Mouse (Mus musculus) cerebellum, adult 9-11 months (tissue): Measurements from ENCODE around the gene Serhl.
"Not testable (repeated sequence)": the region's sequence is repeated elsewhere in the genome, so short reads cannot be mapped to it uniquely, and the experiment has no call there.

Experiments used
- DNase-seq: peaks from one replicate; pipeline ENCODE4 v3.0.0; 2022

Gene Serhl

DNA sequence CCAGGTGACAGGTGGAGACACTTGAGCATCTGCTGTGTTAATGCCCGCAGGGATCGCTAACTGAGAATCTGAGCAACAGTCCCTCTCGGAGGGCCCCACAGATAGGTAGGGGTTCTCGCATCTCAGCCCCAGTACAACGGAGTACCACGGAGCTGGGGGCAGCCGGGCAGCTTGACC, at the start of gene Serhl:
Gene Serhl, plus strand, starts transcription at position 78 of the 177 bp plus-strand sequence.
- no peak for DNase-seq

DNA sequence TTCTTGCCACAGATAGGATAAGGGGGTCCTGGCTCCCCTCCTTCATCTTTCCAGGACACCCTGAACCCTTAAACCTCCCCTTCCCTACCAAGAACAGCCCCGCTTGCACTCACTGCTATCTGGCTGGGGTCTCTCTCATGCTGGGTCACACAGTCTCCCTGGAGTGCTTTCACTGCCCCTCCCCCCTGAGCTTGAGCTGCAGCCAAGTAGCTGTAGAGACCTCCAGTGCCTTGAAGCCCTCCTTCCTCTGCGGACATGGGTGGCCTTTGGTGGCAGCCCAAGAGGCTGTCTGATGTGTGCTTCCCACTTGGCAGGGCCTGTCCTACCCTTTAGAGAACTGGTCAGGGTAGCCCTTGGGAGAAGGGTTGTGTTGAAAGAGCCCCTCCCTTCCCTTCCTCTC, 49.1 kb upstream of the Serhl start:
- no peak for DNase-seq

DNA sequence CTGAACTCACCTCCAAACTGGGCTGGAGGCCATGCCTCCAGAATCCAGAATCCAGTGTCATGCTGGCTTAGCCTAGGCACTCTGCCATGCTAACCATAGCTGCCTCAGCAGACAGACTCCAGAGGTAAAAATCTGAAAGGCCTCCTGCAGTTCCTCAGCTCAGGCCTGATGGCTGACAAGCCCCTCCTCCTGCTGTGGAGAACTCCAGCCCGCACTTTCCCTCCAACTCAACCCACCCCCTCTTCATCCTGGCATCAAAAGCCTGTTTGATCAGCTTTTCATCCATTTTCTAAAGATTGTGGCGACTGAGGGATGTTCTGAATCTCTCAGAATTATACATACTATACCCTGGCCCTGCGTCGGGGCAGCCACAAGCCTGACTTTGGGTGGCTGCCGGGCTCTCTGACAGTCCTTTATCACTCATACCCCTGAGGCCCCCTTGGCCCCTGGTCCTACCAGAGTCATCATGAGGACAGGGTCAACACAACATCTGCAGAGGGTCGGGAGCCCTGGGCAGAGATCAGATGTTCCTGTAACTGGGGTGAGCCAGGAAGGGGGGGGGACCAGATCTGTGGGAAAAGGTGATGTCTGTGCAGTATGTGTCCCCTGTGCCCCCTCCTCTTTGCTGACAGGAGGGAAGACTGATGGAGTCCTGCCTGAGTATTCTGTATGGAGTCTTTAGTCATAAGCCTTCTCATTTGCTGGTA, 46.5 kb upstream of the Serhl start:
- DNase-seq = no peak

DNA sequence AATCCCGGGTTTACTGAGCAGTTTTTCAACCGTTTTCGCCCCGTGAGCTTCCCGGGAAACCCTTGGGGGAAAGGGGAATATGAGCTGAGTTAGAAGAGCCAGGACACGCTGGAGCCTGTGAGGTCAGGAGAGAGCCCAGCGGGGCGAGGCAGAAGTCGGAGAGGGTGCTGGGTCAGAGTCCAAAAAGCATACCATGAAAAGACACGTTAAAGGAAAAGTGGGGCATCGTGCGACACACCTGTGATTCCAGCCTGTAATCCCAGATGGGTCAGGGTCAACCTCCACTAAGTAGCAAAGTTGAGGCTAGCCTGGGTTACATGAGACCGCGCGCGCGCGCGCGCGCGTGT, 46.0 kb upstream of the Serhl start:
- no peak for DNase-seq

DNA sequence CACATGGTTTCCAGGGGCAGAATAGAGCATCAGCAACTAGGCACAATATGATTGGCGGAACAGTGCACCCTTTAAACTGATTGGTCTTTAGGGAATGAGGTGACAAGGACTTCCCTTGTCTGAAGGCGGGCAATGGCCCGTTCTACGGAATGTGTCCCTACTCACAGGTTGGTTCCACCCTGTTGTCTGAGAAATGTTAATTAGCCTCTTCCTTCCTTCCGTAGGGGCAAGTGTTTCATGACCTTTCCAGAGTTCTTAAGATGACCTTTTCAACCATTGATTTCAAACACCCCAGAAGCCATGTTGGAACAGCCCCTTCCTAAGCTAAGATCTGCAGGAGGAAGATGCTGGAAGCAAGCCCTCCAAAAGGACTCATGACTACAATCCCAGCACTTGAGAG, 43.7 kb upstream of the Serhl start:
- DNase-seq = not testable (repeated sequence)

DNA sequence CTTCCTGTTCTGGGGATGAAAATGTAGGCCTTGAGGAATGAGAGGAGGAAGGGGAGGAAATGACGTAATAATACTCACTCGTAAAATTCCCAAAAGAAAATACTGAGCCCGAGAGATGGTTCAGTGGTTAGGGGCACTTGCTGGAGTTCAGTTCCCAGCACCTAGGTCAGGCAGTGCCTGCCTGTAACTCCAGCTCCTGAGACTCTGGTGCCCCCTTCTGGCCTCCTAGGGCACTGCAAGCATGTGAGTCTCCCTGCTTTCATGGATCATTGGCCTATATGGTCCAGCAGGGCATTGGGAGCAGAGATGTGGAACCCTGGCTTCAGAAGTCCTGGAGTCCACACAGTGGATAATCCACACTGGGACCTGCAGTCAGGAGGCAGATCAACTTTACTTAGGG, 43.0 kb upstream of the Serhl start:
- DNase-seq = no peak

DNA sequence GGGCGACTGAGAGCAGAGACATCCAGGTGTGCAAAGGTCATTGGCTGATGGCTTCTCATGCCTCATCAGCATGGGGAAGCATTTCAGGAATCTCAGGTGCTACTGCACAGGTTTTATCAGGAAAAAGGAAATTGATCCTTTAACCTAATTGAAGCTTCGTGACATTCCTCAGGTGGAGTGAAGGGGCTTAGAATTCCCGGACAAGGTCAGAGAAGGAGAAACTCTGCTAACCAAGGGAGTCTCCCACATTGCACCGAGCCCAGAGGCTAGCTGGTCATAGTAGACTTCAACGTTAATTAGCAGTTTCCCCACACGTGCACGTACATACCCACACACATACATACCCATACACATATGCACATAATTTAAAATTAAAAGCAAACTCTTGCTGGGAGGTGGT, 42.6 kb upstream of the Serhl start:
- DNase-seq = no peak

DNA sequence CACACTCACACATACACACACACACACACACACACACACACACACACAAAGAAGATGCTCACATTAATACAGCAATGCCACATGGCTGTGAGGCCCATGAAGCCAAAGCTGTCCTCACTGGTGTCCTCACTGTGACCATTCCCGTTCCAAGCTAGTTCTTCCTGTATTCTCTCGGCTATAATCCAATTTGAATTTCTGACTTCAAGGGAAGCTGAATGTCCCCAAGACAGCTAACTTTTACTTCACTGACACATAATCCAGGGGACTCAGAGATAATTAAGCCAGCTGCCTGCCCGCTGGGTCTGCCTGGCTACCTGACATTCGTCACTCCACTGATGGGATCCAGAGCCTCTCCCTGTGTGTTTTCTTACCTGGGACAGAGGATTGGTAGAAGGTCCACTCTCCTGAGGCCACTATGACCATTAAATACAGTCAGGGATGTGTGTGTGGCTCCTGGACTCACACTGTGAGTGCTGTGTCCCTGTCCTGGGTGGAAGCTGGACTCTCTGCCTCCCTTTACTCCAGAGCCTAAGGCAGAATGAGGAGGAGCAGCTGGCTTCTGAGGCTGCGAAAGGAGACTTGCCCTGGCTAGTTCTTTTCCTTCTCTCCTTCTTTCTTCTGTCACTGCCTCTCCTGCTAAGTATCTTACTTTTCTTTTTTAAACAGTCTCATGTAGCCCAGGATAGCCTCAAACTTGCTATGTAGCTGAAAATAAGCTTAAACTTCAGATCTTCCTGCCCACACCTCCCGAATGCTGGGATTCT, 36.8 kb upstream of the Serhl start:
- DNase-seq = no peak

DNA sequence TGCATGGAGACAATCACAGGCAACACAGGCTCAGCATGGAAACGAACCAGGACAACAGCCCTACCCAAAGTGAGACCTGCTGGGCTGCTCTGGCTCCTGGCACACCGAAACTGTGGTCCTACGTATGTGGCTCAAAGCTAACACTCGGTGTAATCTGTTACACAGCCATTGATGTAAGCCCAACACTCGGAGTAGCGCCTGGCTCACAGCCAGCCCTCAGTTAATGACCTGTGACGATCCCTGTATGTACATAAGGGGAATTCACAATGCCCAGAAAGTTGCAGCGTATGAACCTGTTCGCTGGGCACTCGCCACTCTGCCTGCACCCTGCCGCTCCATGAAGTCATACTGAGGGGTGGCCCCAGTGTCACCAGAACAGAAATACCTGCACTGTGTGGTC, 36.0 kb upstream of the Serhl start:
- no peak for DNase-seq

DNA sequence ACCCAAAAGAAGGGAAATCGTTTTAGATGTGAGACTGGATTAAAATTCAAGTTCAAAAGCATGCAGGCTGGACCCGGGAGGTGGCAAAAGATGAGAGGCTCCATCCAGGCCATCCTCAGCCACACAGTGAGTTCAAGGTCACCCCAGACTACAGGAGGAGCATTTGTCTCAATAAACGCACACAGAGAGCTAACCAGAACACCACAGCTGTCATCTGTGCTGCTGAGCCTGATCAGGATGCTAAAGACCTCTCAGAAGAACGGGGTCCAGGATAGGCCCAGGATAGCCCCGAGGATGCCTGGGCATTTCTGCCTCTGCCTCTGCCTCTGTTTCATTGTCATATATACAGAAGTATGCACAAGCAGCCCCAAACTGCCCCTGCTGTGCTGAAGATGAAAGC, 33.7 kb upstream of the Serhl start:
- no peak for DNase-seq

DNA sequence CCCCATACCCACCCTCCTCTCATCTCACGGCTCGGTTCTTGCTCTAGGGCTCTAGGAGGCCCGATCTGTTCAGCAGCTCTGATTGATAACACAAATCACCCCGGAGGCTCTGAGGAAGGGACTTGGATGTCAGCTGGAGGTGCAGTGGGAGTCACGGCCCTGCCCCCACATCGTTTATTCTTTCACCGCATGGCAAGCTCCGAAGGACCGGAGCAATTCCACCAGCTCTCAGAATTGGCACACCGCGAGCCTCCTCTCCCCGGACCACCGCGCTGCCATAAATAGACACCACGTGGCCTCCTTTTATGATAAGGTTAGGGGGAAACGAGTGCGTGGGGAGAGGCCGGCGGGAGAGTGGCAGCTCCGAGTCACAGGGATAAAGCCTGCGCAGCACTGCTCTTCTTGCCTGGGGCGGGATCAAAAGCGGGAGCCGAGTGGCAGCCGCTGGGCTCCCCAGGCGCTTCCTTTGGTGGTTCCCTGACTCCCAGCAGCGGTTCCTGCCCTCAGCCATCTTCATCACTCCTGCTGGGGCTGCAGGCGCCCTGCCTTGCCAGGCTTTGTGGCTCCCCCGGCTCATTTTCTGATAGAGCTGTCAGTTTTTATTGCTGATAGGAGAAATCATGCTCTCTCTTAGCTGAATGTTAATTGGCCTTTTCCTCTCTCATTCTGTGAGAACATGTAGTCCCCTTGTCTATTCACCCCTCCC, 32.8 kb upstream of the Serhl start:
- DNase-seq = no peak

DNA sequence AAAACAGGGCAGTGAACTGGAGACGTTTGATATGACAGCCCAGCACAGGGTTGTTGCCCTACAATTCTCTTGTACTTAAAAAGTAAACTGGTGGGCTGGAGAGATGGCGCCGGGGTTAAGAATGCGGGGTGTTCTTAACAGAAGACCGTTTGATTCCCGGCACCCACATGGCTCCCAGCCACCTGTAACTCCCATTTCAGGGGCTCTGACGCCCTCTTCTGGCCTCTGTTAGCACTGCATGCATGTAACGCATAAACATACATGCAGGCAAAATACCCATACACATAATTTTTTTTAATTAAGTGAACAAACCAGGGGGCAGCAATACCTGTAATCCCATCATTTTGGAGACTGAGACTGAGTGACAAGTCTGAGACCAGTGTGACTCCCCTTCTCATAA, 31.8 kb upstream of the Serhl start:
- DNase-seq = no peak

DNA sequence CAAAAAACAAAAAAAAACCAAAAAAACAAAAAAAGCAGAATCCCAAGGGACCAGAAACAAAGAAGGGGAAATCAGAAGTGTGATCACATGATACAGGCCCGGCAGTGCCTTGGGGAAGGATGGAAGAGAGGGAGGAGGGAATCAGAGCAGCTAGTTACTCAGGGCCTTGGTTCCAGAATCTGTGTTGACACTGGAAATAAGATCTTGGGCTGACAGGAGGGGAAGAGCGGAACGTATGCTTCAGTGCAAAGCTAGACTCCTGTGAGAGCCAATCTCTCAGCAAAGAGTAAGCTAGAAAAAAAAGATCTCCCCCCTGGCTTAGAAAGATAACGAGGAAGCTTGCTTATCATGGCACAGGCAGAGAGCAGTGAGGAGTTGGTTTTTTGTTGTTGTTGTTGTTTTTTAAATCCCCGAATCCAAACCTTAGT, 30.1 kb upstream of the Serhl start:
- no peak for DNase-seq

DNA sequence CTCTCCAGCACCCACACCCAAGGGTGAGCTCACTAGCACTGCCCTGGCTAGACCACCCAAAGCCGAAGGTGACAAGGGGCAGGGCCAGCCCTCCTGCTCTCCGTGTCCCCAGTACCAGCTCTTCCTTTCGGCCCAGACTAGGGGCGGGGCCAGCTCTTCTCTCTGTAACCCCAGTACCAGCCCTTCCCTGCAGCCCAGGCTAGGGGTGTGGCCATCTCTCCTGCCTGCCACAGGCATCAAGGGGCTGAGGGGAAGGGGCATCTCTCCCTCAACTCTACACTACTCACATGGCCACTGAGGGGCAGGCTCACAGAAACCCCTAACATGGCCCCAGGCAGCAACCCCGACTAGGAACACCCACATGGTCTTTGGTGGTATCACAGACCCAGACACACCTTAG, 27.6 kb upstream of the Serhl start:
- no peak for DNase-seq

DNA sequence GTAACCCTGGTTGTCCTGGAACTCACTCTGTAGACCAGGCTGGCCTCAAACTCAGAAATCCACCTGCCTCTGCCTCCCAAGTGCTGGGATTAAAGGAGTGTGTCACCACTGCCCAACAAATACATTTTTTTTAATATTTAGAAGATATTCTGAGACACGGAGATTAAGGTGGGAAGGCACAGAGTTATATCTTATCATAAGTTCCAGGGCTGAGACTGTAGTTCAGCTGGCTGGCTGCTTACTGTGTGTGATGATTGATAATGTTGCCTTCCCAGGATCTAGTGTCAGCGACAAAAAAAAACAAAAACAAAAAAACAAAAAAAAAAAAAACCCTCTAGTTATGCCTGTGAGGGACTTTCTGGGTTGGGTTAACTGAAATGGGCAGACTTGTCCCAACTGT, 26.7 kb upstream of the Serhl start:
- not testable (repeated sequence) for DNase-seq

DNA sequence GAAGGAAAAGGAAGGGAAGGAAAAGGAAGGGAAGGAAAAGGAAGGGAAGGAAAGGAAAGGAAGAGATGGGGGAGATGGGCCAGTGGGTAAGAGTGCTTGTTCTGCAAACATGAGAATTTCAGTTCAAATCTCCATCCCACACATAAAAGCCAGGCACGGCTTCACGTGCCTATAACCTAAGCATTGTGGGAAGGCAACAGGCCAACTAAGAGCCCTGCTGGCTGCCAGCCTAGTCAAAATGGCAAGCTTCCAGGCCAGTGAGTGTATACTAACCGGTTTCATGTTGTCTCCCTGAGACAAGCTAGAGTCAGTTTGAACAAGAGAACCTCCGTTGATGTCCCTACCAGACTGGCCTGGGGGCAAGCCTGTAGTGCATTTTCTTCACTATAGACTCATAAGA, 23.8 kb upstream of the Serhl start:
- no peak for DNase-seq

DNA sequence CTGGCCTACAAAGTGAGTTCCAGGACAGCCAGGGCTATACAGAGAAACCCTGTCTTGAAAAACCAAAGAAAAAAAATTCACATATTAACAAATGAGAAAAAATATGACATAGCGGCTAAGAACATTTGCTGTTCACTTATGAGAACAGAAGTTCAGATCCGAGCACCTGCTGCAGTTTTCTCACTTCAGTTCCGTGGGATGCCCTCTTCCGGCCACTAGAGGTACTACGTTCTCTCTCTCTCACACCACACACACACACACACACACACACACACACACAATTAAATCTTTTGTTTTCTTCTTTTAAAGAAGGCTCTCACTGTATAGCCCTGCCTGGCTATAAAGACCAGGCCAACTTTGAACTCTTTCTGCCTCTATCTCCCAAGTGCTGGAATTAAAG, 21.0 kb upstream of the Serhl start:
- no peak for DNase-seq

DNA sequence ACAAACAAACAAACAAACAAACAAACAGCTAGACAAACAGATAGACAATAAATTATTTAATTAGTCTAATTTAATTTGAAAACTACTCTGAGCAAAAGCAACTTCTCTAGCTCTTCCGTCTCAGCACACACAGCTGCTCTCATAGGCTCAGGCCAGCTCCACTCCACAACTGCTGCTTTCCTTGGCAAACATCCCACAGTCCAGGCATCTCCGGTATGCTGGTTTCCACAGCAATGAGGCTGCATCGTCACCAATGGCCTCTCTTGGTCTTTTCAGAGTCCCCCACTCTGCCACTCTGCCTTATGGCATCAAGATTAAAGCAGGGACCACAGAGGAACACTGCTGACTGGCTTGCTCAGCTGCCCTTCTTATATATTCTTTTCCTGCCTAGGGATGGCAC, 18.4 kb upstream of the Serhl start:
- no peak for DNase-seq

DNA sequence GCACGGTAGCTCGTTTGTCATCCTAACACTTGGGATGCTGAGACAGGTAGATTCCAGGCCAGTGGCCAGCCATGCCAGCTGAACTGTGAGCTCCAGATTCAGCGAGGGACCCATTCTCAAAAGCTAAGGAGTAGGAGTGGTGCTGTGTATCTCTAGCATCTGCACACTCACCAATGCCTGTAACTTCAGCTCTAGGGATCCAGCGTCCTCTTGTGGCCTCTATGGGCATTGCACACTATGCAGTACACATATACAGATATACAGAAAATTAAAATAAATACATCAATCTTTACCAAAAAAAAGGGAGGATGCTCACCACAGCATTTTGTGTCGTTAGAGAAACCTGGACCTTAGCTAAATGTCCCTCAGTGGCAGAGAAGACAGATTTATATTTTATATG, 17.6 kb upstream of the Serhl start:
- no peak for DNase-seq

DNA sequence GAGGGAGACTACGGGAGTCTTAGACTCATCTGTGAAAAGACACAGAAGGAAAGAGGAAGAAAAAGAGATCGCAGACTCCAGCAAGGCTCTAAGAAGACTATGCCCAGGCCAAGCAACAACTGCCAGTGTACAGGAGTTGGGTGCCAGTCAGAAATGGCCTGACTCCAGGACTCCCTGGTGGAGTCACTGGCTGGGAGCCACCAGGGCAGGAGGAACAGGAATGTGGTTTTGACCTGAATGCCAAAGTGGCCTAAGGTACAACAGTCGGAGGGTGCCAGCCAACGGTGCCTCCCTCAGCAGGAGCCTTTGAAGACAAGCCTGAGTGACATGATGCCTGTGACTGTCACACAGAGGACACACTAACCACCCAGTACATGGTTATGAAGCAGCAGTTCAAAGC, 15.1 kb upstream of the Serhl start:
- no peak for DNase-seq

DNA sequence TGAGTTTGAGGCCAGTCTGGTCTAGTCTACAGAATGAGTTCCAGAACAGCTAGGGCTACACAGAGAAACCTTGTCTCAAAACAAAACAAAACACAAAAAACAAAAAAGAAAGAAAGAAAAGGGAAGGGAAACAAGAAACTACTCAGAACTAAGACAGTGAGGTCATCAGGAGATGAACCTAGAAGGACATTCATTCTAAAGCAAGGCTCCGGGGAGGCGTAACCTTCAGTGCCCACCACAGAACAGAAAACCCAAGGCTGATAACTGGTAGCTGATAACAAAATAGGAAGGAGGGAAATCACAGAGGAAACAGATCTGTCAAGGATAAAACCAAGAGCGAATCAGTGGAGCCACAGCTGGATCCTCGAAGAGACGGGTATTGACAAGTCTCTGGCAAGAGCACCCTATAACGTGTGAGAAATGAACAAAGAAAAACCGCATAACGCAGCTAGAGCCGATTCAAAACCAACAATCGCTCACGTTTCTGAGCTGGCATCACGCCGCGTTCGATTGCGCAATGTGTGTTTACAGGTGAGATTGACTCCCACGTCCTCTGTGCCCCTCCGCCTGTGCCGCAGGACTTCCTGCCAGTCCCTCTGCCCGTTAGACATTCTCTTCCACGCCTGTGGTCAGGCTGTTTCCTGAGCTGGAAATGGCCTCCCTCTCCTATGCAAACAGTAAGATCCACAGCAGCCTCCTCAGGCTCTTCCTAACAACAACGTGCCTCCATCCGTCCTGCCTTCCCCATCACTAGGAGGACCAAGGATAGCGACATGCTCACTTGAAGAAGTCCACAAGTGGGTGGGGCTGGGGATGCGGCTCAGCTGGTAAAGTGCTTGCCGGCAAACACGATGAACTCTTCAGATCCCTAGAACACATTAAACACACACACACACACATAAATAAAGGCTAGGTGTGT, 13.4 kb upstream of the Serhl start:
- DNase-seq = no peak

DNA sequence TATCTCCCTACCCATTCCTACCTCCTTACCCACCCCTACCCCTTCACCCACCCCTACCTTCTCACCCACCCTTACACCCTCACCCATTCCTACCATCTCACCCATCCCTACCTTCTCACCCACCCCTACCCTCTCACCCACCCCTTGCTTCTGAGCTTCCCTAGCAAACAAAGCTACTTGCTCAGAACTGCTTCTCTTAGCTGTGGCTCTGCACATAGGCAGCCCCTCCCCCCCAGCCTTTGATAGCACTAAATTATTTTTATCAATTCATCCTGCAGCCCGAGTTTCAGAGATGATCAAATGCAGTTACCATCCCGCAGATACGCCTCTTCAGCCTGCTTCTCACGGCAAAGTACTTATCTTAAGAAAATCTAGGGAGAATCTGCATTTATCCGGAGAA, 5.8 kb upstream of the Serhl start:
- no peak for DNase-seq

DNA sequence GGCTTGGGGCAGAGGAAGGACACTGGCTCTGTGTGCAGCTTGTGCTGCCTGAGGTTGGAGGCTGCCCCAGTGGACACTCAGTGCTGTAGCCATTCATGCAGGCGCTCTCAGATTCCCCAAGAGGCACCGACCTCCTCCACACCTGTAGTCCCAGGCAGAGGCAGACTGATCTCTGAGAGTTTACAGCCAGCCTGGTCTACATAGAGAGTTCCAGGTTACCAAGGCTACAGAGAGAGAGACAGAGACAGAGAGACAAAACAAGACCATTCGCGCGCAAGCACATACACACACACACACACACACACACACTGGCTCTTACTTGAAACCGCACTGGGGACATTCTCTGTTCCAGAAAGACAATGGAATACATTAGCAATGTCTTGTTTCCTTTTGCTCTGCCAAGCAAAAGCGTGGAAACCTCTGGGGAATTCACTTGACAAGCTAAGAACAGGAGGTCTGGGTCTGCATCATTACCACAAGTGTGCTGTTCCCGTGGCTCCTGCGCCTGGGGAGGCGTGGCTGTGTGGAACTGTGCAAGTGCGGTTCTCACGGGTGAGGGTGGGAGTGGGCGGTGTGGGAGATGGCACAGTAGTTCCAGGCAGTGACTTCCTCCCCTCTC, 5.2 kb upstream of the Serhl start:
- no peak for DNase-seq
